Mouse (Mus musculus) cortical plate, adult 2 months (tissue): ENCODE data around the gene Pih1d1. TPM values are rescaled to one million over a fixed set of nuclear protein-coding genes. Genes with fewer than 3 reads are reported as not detected.
A peak's percentile ranks its signal among the peaks of the same experiment; 100 is the strongest.

Source experiments
- H3K27ac ChIP-seq: fragments of 200-500 bp; 2 replicates; pipeline ENCODE4 v1.5.1; 2012; ENCODE audit warnings: low read length, control low read depth, inconsistent platforms; ENCODE audit not compliant: insufficient read depth
- H3K4me1 ChIP-seq: fragments of 200-500 bp; 2 replicates; pipeline ENCODE4 v1.6.1; 2011; ENCODE audit warnings: low read length; ENCODE audit not compliant: control insufficient read depth, insufficient read depth
- H3K4me3 ChIP-seq: fragments of 200-500 bp; 2 replicates; pipeline ENCODE4 v1.5.1; 2011; ENCODE audit warnings: mild to moderate bottlenecking, low read length, control low read depth; ENCODE audit not compliant: insufficient read depth
- CTCF ChIP-seq: fragments of 200-500 bp; IDR thresholded peaks from 2 replicates; pipeline ENCODE4 v1.5.1; 2011; ENCODE audit warnings: mild to moderate bottlenecking, control low read depth, low read length; ENCODE audit not compliant: insufficient read depth; ENCODE audit errors: extremely low read depth
- POLR2A ChIP-seq: fragments of 200-500 bp; IDR thresholded peaks from 2 replicates; pipeline ENCODE4 v1.6.1; 2011; ENCODE audit warnings: mild to moderate bottlenecking, low read length, control low read depth; ENCODE audit not compliant: insufficient read depth; ENCODE audit errors: extremely low read depth
- polyA plus RNA-seq: library from polyadenylated mRNA; depleted of rRNA; stranded (reverse); fragments of >200 nt; gene quantifications from 2 replicates; pipeline ENCODE4 v1.2.3, GENCODE M21; 2012

Gene Pih1d1
- polyA plus RNA-seq, 1 experiment = 59.4 TPM

DNA sequence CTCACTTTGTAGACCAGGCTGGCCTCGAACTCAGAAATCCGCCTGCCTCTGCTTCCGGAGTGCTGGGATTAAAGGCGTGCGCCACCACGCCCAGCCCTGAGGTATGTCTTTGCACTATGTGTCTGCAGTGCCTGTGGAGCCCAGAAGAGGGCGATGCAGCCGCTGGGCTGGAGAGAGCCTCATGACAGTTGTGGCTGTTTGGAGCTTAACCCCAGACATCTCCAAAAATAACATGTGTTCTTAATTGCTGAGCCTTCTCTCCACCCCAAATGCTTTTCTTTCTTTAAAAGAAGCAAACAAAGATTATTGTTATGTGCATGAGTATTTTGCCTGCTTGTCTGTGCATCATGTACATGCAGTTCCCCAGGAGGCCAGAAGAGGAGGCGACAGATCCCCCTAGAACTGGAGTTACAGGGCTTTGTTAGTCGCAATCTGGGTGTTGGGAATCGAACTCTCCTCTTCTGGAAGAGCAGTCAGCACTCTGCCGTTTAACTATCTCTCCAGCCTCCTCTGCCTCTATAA lies 951 bp downstream of the Pih1d1 start:
- H3K4me3 ChIP-seq = peak overlapping the region; percentile 88
- peaks cover 2% of the 10 kb centered on the region; the same call in 1 of the 2 replicates for H3K4me1 ChIP-seq
- H3K27ac ChIP-seq = no peak overlapping the region
- TF ChIP-seq CTCF (peak; percentile 26; the same call in 1 of the 2 replicates), POLR2A (no peak)

DNA sequence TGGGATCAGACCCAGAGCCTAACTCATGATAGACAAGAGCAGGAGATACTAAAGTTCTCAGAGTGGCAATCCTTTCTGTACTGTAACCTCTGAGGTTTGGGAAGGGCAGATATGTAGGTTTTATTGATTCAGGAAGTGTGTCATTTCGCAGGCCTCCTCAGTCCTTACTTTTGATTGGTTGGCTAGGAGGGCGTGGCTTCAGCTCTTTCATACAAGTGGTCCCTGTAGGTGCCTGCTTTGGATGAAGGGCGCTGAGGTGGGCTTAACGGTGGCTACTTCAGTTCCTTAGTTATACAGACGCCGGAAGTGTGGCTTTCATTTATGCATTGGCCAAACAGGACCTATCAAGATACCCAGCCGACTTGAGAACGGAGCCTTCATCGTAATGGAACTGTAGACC lies 1.5 kb downstream of the Pih1d1 start:
- TF ChIP-seq CTCF = no peak
- no peak for TF ChIP-seq POLR2A
- H3K27ac ChIP-seq = no peak overlapping the region
- H3K4me1 ChIP-seq = peaks cover 2% of the 10 kb centered on the region; the same call in 1 of the 2 replicates

DNA sequence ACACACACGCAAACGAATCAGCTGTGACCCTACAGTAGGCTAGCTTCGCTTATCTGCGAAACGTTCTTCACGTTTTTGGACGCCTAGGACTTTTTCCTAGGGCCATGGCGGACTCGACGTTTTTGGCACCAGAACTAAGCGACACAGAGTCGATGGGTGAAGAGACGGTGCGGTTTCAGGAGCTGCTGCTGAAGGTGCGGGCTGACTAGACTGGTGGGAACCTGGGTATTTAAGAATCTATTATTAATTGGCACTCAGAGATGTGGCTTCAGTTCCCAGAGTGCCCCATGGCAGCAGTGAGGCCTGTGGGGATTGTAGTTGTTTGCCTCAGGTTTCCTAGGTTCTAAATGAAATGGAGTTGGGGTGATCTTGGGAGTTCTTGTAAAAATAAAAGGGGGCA lies 2.1 kb downstream of the Pih1d1 start:
- Histone ChIP-seq H3K4me3 (no peak overlapping the region), H3K4me1 (no peaks in the 10 kb centered on the region), H3K27ac (no peak overlapping the region)
- TF ChIP-seq CTCF (no peak), POLR2A (no peak)

More for the DNA sequence above, 1.5 kb downstream of the Pih1d1 start:
- no peak overlapping the region for H3K4me3 ChIP-seq

DNA sequence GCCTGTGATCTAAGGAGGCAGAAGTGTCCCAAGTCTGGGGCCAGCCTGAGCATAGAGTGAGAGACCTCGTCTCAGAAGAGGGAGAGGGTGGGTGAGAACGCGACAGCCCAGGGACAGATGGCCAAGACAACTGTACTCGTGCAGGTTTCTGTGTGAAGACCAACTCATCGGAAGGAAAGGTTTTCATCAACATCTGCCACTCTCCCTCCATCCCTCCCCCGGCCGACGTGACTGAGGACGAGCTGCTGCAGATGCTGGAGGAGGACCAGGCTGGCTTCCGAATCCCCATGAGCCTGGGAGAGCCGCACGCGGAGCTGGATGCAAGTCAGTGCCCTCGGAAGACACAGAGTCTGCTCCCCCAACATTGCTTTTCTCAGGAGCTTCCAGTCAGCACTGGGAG lies 3.4 kb downstream of the Pih1d1 start:
- H3K4me3 ChIP-seq = no peak overlapping the region
- no peak overlapping the region for H3K27ac ChIP-seq
- TF ChIP-seq CTCF = no peak
- no peak for TF ChIP-seq POLR2A
- H3K4me1 ChIP-seq = peaks cover 2% of the 10 kb centered on the region; the same call in 1 of the 2 replicates

DNA sequence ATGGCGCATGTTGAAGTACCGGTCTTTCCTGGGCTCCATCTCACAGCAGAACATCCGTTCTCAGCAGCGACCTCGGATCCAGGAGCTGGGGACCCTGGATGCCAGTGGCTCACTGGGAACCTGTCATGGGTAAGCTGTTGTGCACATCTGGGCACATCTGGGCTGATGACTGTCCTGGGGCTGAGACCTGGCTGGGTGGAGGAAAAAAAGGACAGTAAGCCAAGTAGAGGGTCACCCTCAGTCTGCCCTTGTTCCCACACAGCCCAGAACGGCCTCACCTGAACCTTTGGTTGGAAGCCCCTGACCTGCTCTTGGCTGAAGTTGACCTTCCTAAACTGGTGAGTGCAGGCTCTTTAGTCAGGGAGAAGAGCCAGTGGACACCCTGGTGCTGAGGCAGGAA lies 4.9 kb downstream of the Pih1d1 start:
- H3K27ac ChIP-seq = no peak overlapping the region
- peaks cover 2% of the 10 kb centered on the region; the same call in 1 of the 2 replicates for H3K4me1 ChIP-seq
- TF ChIP-seq CTCF = no peak
- no peak for TF ChIP-seq POLR2A
- H3K4me3 ChIP-seq = no peak overlapping the region

DNA sequence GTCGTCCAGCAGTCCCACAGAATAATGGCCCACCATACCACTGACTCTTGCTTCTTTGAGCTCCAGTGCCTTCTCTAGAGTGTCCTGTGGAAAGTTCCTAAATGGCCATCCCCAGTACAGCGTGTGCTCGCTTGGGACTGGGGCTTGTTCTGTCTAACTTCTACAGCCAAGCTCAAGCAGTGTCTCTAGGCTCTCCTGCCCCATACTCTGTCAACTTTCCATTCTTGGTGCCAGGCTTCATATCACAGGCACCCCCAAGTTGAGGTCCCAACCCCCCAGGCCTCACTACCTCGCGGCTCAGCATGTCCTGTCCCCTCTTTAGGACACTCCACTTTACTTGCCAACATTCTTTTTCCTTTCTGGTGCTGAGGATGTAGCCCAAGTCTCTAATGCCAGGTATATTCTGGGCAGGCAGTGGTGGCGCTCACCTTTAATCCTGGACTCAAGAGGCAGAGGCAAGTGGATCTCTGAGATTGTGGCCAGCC lies 6.3 kb downstream of the Pih1d1 start:
- no peak for TF ChIP-seq POLR2A
- TF ChIP-seq CTCF = no peak
- Histone ChIP-seq H3K27ac (no peak overlapping the region), H3K4me1 (peaks cover 2% of the 10 kb centered on the region; the same call in 1 of the 2 replicates), H3K4me3 (no peak overlapping the region)

DNA sequence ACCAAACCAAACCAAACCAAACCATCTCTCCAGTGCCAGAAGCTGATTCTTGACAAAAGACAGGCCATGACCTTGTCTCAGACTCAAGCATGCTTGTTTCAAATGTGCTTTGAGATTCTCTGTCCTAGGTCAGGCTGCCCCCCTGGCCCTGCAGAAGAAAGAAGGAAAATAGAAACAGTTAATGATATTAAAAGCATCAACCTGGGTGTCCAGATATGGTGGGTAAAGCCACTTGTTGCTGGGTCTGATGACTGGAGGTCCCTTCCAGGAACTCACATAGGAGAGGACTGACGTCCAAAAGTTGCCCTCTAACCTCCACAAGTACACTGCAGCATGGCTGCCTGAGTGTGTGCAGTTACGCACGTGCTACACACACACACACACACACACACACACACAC lies 6.8 kb downstream of the Pih1d1 start:
- Histone ChIP-seq H3K27ac (no peak overlapping the region), H3K4me1 (peaks cover 2% of the 10 kb centered on the region; the same call in 1 of the 2 replicates), H3K4me3 (no peak overlapping the region)
- no peak for TF ChIP-seq POLR2A
- TF ChIP-seq CTCF = no peak

DNA sequence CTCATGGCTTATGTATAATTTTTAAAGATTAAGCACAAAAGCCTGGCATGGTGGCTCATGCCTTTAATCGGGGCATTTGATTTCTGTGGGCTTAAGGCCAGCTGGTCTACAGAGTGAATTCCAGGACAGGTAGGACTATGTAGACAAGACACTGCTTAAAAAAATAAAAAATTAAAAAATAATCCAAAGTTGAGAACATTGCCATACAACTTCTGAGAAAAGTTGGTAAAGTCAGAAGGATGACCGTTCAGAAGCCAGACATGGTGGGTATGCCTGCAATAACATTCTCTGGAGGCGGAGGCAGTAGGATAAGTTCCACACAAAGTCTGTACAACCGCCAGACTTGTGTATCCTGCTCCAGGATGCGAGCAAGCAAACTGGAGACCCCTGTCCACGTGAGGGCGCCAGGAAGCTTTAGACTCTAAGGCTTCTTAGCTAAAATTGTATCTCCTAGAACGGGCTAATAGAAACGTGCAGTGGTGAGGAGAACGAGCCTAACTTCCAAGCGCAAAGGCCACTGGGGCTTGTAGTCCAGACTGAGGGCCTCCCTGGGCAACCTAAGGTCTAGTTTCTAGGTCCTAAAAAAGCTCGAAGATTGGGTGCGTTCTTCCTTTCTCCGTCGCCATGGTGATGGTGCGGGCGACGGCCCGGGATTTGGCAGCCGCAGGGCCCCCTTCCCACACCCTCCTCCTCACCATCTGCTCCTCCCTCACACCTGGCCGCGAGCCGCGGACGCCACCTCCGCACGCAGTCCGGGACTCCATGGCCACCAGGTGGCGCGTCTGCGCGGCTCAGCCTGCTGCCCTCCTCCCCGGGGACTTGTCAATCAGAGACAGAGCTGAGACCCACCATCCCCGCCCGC lies 7.7 kb downstream of the Pih1d1 start:
- Histone ChIP-seq H3K4me3 (peak overlapping the region; percentile 6; the same call in 1 of the 2 replicates), H3K4me1 (peaks cover 2% of the 10 kb centered on the region; the same call in 1 of the 2 replicates), H3K27ac (no peak overlapping the region)
- TF ChIP-seq POLR2A (peak; percentile 33; the same call in 1 of the 2 replicates), CTCF (peak; percentile 67)

DNA sequence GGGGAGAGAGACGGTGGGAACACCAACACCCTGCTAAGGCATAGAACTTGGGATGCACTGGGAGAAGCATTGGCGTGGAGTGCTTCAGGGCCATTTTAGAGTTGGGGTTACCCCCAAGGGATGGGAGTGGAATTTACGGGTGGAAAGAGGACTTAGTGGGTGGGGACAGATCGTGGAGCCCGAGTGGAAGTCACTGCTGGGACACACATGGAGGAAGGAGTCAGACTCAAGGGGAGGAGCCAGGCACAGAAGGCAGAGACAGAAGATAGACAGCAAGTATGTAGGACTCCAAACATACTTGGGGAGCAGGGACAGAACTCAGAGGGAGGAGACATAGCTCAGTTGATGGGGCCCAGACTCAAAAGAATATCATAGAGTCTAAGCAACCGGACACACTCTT lies 8.4 kb downstream of the Pih1d1 start:
- Histone ChIP-seq H3K27ac (no peak overlapping the region), H3K4me3 (peak overlapping the region; percentile 6; the same call in 1 of the 2 replicates), H3K4me1 (peaks cover 2% of the 10 kb centered on the region; the same call in 1 of the 2 replicates)
- TF ChIP-seq CTCF (no peak), POLR2A (peak; percentile 30; the same call in 1 of the 2 replicates)

DNA sequence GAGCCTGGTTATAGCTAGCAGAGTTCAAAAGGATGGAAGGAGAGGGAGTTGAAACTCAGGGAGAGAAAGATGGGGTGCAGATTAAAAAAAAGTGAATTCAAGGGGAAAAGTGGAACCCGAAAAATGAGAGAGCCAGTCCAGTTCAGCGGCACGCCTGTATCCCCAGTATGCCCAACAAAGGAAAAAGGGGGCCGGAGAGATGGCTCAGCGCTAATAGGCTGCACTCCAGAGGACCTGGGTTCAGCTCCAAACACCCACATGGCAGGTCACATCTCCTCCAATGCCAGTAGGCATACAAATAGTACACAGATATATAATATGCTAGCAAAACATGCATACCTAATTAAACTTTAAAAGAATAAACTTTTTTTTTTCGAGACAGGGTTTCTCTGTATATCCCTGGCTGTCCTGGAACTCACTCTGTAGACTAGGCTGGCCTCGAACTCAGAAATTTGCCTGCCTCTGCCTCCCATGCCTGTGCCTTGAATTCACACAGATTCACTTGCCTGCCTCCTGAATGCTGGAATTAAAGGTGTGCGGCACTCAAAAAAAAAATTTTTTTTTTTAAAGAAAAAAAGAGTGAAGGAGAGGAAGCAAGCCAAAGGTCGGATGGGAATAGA lies 9.0 kb downstream of the Pih1d1 start:
- peak overlapping the region; percentile 18; the same call in 1 of the 2 replicates for H3K27ac ChIP-seq
- H3K4me1 ChIP-seq = peaks cover 2% of the 10 kb centered on the region; the same call in 1 of the 2 replicates
- no peak for TF ChIP-seq CTCF
- TF ChIP-seq POLR2A = no peak
- peak overlapping the region; percentile 85; the same call in 1 of the 2 replicates for H3K4me3 ChIP-seq
